Mouse (Mus musculus): ENCODE measurements at regions not wholly inside any gene's neighbourhood (a gene's known extent, or its start where the extent isn't known, plus 50 kb on each side); places are given as distances from the start of the nearest gene placed in this dataset.
"Not testable (repeated sequence)": the region's sequence is repeated elsewhere in the genome, so short reads cannot be mapped to it uniquely, and the experiment has no call there.

GRCm38 (mm10) chr13:75295818-75296217, 206.2 kb downstream of the Pcsk1 start:
- no peak for DNase-seq (ENCODE audit: low spot score in 2 of 2)

GRCm38 (mm10) chr13:75319780-75320179, 230.2 kb downstream of the Pcsk1 start:
- no peak for DNase-seq (ENCODE audit: low spot score in 2 of 2)

GRCm38 (mm10) chr13:75320239-75320638, 230.6 kb downstream of the Pcsk1 start:
- no peak for DNase-seq (ENCODE audit: low spot score in 2 of 2)

- DNase-seq (ENCODE audit: low spot score in 2 of 2), result no peak
Observed at GRCm38 (mm10) chr13:75337054-75337453, 247.4 kb downstream of the Pcsk1 start.

GRCm38 (mm10) chr13:75343422-75343821, 253.8 kb downstream of the Pcsk1 start:
- no peak for DNase-seq (ENCODE audit: low spot score in 2 of 2)

- no peak for DNase-seq (ENCODE audit: low spot score in 2 of 2)
Observed at GRCm38 (mm10) chr13:75366723-75367426, 277.2 kb downstream of the Pcsk1 start.

- no peak for DNase-seq (ENCODE audit: low spot score in 2 of 2)
Observed at GRCm38 (mm10) chr13:75368249-75368800, 278.7 kb downstream of the Pcsk1 start.

- DNase-seq (ENCODE audit: low spot score in 2 of 2), result not testable (repeated sequence)
Observed at GRCm38 (mm10) chr13:75377100-75377499, 287.5 kb downstream of the Pcsk1 start.

GRCm38 (mm10) chr13:75377717-75378116, 288.1 kb downstream of the Pcsk1 start:
- DNase-seq (ENCODE audit: low spot score in 2 of 2), result no peak

GRCm38 (mm10) chr13:75384631-75385340, 295.2 kb downstream of the Pcsk1 start:
- DNase-seq (ENCODE audit: low spot score in 2 of 2), result no peak

GRCm38 (mm10) chr13:75389211-75389610, 299.6 kb downstream of the Pcsk1 start:
- DNase-seq (ENCODE audit: low spot score in 2 of 2), result no peak

GRCm38 (mm10) chr13:75390177-75390576, 300.6 kb downstream of the Pcsk1 start:
- no peak for DNase-seq (ENCODE audit: low spot score in 2 of 2)

GRCm38 (mm10) chr13:75399846-75400245, 306.7 kb upstream of the Ell2 start:
- DNase-seq (ENCODE audit: low spot score in 2 of 2), result not testable (repeated sequence)

- DNase-seq (ENCODE audit: low spot score in 2 of 2), result peak in 1 of 2 experiments; percentile 9
Observed at GRCm38 (mm10) chr13:75420726-75421125, 285.8 kb upstream of the Ell2 start.

GRCm38 (mm10) chr13:75426971-75427370, 279.6 kb upstream of the Ell2 start:
- DNase-seq (ENCODE audit: low spot score in 2 of 2), result no peak

- no peak for DNase-seq (ENCODE audit: low spot score in 2 of 2)
Observed at GRCm38 (mm10) chr13:75439170-75439569, 267.4 kb upstream of the Ell2 start.

GRCm38 (mm10) chr13:75440051-75440450, 266.5 kb upstream of the Ell2 start:
- DNase-seq (ENCODE audit: low spot score in 2 of 2), result no peak

GRCm38 (mm10) chr13:75460335-75460878, 246.2 kb upstream of the Ell2 start:
- DNase-seq (ENCODE audit: low spot score in 2 of 2), result no peak

- no peak for DNase-seq (ENCODE audit: low spot score in 2 of 2)
Observed at GRCm38 (mm10) chr13:75461273-75461672, 245.3 kb upstream of the Ell2 start.

- DNase-seq (ENCODE audit: low spot score in 2 of 2), result no peak
Observed at GRCm38 (mm10) chr13:75467225-75467624, 239.3 kb upstream of the Ell2 start.

GRCm38 (mm10) chr13:75475828-75476597, 230.5 kb upstream of the Ell2 start:
- no peak for DNase-seq (ENCODE audit: low spot score in 2 of 2)

Data from left cerebral cortex, adult 8-10 months (tissue).